Mouse (Mus musculus): ENCODE data around the gene Map2. TPM values are rescaled to one million over a fixed set of nuclear protein-coding genes. Genes with fewer than 3 reads are reported as not detected.
A peak's percentile ranks its signal among the peaks of the same experiment; 100 is the strongest.

The Map2 gene
- polyA plus RNA-seq, 1 experiment from 2014 or later, result 309 TPM

GRCm38 (mm10) chr1:66320378-66321135 lies 145.5 kb downstream of the Map2 start:
- H3K9ac ChIP-seq (ENCODE audit: low read depth, low read length), result peak overlapping the region; percentile 9; the same call in 1 of the 2 replicates
- ATAC-seq, result peak; percentile 48
- H3K4me1 ChIP-seq (ENCODE audit: control insufficient read depth, insufficient read depth, low read depth, low read length), result peaks cover 19% of the 10 kb centered on the region
- peak overlapping the region; percentile 19; the same call in 1 of the 2 replicates for H3K4me3 ChIP-seq (ENCODE audit: low read length)
- no peaks in the 10 kb centered on the region for H3K27me3 ChIP-seq (replicated peaks; ENCODE audit: control insufficient read depth, insufficient read depth, low read length)
- H3K36me3 ChIP-seq (ENCODE audit: control insufficient read depth, insufficient read depth, low read length), result no peaks in the 10 kb centered on the region
- no peaks in the 10 kb centered on the region for H3K9me3 ChIP-seq (ENCODE audit: control insufficient read depth, low read length)
- H3K4me2 ChIP-seq (ENCODE audit: low read length), result peak overlapping the region; percentile 51
- peak overlapping the region; percentile 84 for H3K27ac ChIP-seq (ENCODE audit: low read depth, low read length)
- 29% methylated on average over 2 of the region's 2 CpGs for WGBS

GRCm38 (mm10) chr1:66321136-66321502 lies 146.0 kb downstream of the Map2 start:
- Histone ChIP-seq H3K4me1 (ENCODE audit: control insufficient read depth, insufficient read depth, low read depth, low read length) (peaks cover 20% of the 10 kb centered on the region), H3K9me3 (ENCODE audit: control insufficient read depth, low read length) (no peaks in the 10 kb centered on the region), H3K36me3 (ENCODE audit: control insufficient read depth, insufficient read depth, low read length) (no peaks in the 10 kb centered on the region), H3K4me2 (ENCODE audit: low read length) (peak overlapping the region; percentile 51), H3K27ac (ENCODE audit: low read depth, low read length) (peak overlapping the region; percentile 84), H3K9ac (ENCODE audit: low read depth, low read length) (peak overlapping the region; percentile 9; the same call in 1 of the 2 replicates), H3K4me3 (ENCODE audit: low read length) (peak overlapping the region; percentile 19; the same call in 1 of the 2 replicates), H3K27me3 (replicated peaks; ENCODE audit: control insufficient read depth, insufficient read depth, low read length) (no peaks in the 10 kb centered on the region)
- peak; percentile 8 for ATAC-seq
- 7% methylated on average over 1 of the region's 1 CpGs for WGBS

GRCm38 (mm10) chr1:66321631-66322142 lies 146.6 kb downstream of the Map2 start:
- WGBS, result 10% methylated on average over 15 of the region's 15 CpGs
- peaks cover 24% of the 10 kb centered on the region for H3K4me1 ChIP-seq (ENCODE audit: control insufficient read depth, insufficient read depth, low read depth, low read length)
- H3K4me3 ChIP-seq (ENCODE audit: low read length), result peak overlapping the region; percentile 45
- no peaks in the 10 kb centered on the region for H3K27me3 ChIP-seq (replicated peaks; ENCODE audit: control insufficient read depth, insufficient read depth, low read length)
- peak overlapping the region; percentile 51 for H3K4me2 ChIP-seq (ENCODE audit: low read length)
- H3K36me3 ChIP-seq (ENCODE audit: control insufficient read depth, insufficient read depth, low read length), result no peaks in the 10 kb centered on the region
- no peaks in the 10 kb centered on the region for H3K9me3 ChIP-seq (ENCODE audit: control insufficient read depth, low read length)
- peak overlapping the region; percentile 68 for H3K9ac ChIP-seq (ENCODE audit: low read depth, low read length)
- peak; percentile 86 for ATAC-seq
- peak overlapping the region; percentile 97 for H3K27ac ChIP-seq (ENCODE audit: low read depth, low read length)

GRCm38 (mm10) chr1:66323461-66323860 lies 148.4 kb downstream of the Map2 start:
- Histone ChIP-seq H3K4me3 (ENCODE audit: low read length) (peak overlapping the region; percentile 45), H3K4me1 (ENCODE audit: control insufficient read depth, insufficient read depth, low read depth, low read length) (peaks cover 28% of the 10 kb centered on the region), H3K4me2 (ENCODE audit: low read length) (peak overlapping the region; percentile 64), H3K9me3 (ENCODE audit: control insufficient read depth, low read length) (no peaks in the 10 kb centered on the region), H3K36me3 (ENCODE audit: control insufficient read depth, insufficient read depth, low read length) (no peaks in the 10 kb centered on the region), H3K27me3 (replicated peaks; ENCODE audit: control insufficient read depth, insufficient read depth, low read length) (no peaks in the 10 kb centered on the region), H3K9ac (ENCODE audit: low read depth, low read length) (peak overlapping the region; percentile 64), H3K27ac (ENCODE audit: low read depth, low read length) (peak overlapping the region; percentile 78)
- peak; percentile 68 for ATAC-seq
- WGBS, result 28% methylated on average over 9 of the region's 9 CpGs

GRCm38 (mm10) chr1:66324951-66325350 lies 149.9 kb downstream of the Map2 start:
- Histone ChIP-seq H3K9me3 (ENCODE audit: control insufficient read depth, low read length) (no peaks in the 10 kb centered on the region), H3K4me1 (ENCODE audit: control insufficient read depth, insufficient read depth, low read depth, low read length) (peaks cover 27% of the 10 kb centered on the region), H3K4me3 (ENCODE audit: low read length) (peak overlapping the region; percentile 45), H3K4me2 (ENCODE audit: low read length) (peak overlapping the region; percentile 64), H3K9ac (ENCODE audit: low read depth, low read length) (no peak overlapping the region), H3K36me3 (ENCODE audit: control insufficient read depth, insufficient read depth, low read length) (no peaks in the 10 kb centered on the region), H3K27me3 (replicated peaks; ENCODE audit: control insufficient read depth, insufficient read depth, low read length) (no peaks in the 10 kb centered on the region), H3K27ac (ENCODE audit: low read depth, low read length) (no peak overlapping the region)
- no peak for ATAC-seq

- H3K9ac ChIP-seq (ENCODE audit: low read depth, low read length), result no peak overlapping the region
- no peak overlapping the region for H3K4me2 ChIP-seq (ENCODE audit: low read length)
- no peaks in the 10 kb centered on the region for H3K36me3 ChIP-seq (ENCODE audit: control insufficient read depth, insufficient read depth, low read length)
- no peak overlapping the region for H3K4me3 ChIP-seq (ENCODE audit: low read length)
- no peak overlapping the region for H3K27ac ChIP-seq (ENCODE audit: low read depth, low read length)
- peaks cover 15% of the 10 kb centered on the region for H3K4me1 ChIP-seq (ENCODE audit: control insufficient read depth, insufficient read depth, low read depth, low read length)
- no peaks in the 10 kb centered on the region for H3K27me3 ChIP-seq (replicated peaks; ENCODE audit: control insufficient read depth, insufficient read depth, low read length)
- no peak for ATAC-seq
- 35% methylated on average over 6 of the region's 6 CpGs for WGBS
- H3K9me3 ChIP-seq (ENCODE audit: control insufficient read depth, low read length), result no peaks in the 10 kb centered on the region
Observed at GRCm38 (mm10) chr1:66328996-66329395, 153.9 kb downstream of the Map2 start.

GRCm38 (mm10) chr1:66329534-66329933 lies 154.5 kb downstream of the Map2 start:
- no peak overlapping the region for H3K4me2 ChIP-seq (ENCODE audit: low read length)
- H3K27ac ChIP-seq (ENCODE audit: low read depth, low read length), result no peak overlapping the region
- H3K9ac ChIP-seq (ENCODE audit: low read depth, low read length), result no peak overlapping the region
- peaks cover 15% of the 10 kb centered on the region for H3K4me1 ChIP-seq (ENCODE audit: control insufficient read depth, insufficient read depth, low read depth, low read length)
- no peaks in the 10 kb centered on the region for H3K27me3 ChIP-seq (replicated peaks; ENCODE audit: control insufficient read depth, insufficient read depth, low read length)
- no peaks in the 10 kb centered on the region for H3K36me3 ChIP-seq (ENCODE audit: control insufficient read depth, insufficient read depth, low read length)
- no peak overlapping the region for H3K4me3 ChIP-seq (ENCODE audit: low read length)
- ATAC-seq, result no peak
- no peaks in the 10 kb centered on the region for H3K9me3 ChIP-seq (ENCODE audit: control insufficient read depth, low read length)

GRCm38 (mm10) chr1:66335724-66336284 lies 160.7 kb downstream of the Map2 start:
- no peaks in the 10 kb centered on the region for H3K9me3 ChIP-seq (ENCODE audit: control insufficient read depth, low read length)
- no peak overlapping the region for H3K9ac ChIP-seq (ENCODE audit: low read depth, low read length)
- peak; percentile 47; the same call in 1 of the 2 replicates for ATAC-seq
- no peaks in the 10 kb centered on the region for H3K27me3 ChIP-seq (replicated peaks; ENCODE audit: control insufficient read depth, insufficient read depth, low read length)
- 67% methylated on average over 2 of the region's 2 CpGs for whole genome bisulfite sequencing
- no peak overlapping the region for H3K27ac ChIP-seq (ENCODE audit: low read depth, low read length)
- no peak overlapping the region for H3K4me2 ChIP-seq (ENCODE audit: low read length)
- no peaks in the 10 kb centered on the region; the same call in 1 of the 2 replicates for H3K36me3 ChIP-seq (ENCODE audit: control insufficient read depth, insufficient read depth, low read length)
- no peak overlapping the region for H3K4me3 ChIP-seq (ENCODE audit: low read length)
- peaks cover 4% of the 10 kb centered on the region for H3K4me1 ChIP-seq (ENCODE audit: control insufficient read depth, insufficient read depth, low read depth, low read length)

- 0 out of 2 replicates have a peak overlapping the region, but pooled peaks have one; percentile 48 for H3K27ac ChIP-seq (ENCODE audit: low read depth, low read length)
- ATAC-seq, result no peak
- 77% methylated on average over 1 of the region's 1 CpGs for WGBS
Observed at GRCm38 (mm10) chr1:66339213-66339612, 164.1 kb downstream of the Map2 start.

More at GRCm38 (mm10) chr1:66339213-66339612, 164.1 kb downstream of the Map2 start:
- Histone ChIP-seq H3K27me3 (replicated peaks; ENCODE audit: control insufficient read depth, insufficient read depth, low read length) (no peaks in the 10 kb centered on the region), H3K4me1 (ENCODE audit: control insufficient read depth, insufficient read depth, low read depth, low read length) (peaks cover 4% of the 10 kb centered on the region), H3K4me2 (ENCODE audit: low read length) (no peak overlapping the region), H3K9me3 (ENCODE audit: control insufficient read depth, low read length) (no peaks in the 10 kb centered on the region), H3K36me3 (ENCODE audit: control insufficient read depth, insufficient read depth, low read length) (peaks cover 3% of the 10 kb centered on the region; the same call in 1 of the 2 replicates), H3K9ac (ENCODE audit: low read depth, low read length) (no peak overlapping the region), H3K4me3 (ENCODE audit: low read length) (no peak overlapping the region)

Measured in hindbrain, embryonic 16.5 days (tissue).